Mouse (Mus musculus) urinary bladder, postnatal 4 days (tissue): Measurements from ENCODE around the gene Gm11238.
A peak's percentile ranks its signal among the peaks of the same experiment; 100 is the strongest.
"Not testable (repeated sequence)": the region's sequence is repeated elsewhere in the genome, so short reads cannot be mapped to it uniquely, and the experiment has no call there.

Source experiments
- DNase-seq, 2 experiments: peaks; one replicate each; pipeline ENCODE4 v3.0.0; 2021 to 2022; ENCODE audit warnings: low spot score in 2 of 2

The Gm11238 gene

DNA sequence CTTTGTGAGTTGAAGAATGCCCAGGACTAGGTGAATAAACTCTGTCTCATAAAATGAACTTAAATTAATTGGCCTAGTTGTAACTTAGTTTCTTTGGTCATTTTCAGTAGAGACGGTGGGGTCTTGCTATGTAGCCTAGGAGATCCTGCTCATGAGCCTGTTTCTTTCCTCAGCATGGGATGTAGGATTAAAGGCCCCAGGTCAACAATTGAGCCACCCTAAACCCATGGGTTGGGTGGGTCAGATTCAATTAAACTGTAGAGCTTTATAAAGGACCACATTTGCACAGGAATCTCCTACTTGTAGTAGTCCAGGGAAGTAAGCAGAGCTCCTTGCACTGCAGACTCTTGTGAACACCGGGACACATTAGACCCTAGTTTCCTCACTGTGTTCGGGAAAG lies at the start of gene Gm11238:
Gene Gm11238, plus strand, starts transcription at position 301 of the 400 bp plus-strand sequence.
- DNase-seq = not testable (repeated sequence)

DNA sequence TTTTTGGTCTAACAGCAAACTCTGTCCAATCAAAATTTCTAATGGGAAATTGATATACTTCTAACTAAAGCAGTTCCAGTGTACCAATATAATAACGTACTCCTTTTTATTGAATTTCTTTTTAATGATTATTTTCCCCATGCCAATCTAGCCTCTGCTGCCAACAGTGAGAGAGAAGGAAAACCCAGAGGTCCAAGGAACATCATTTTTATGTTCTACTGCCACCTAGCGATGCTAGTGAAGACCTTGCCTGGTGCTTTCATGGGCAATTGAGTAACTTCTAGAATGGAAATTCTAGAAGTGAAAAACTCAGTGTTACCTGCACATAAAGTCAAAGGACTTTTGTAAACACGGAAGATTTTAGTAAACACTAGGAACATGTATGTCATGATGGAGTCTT lies 8.4 kb upstream of the Gm11238 start:
- DNase-seq = no peak

DNA sequence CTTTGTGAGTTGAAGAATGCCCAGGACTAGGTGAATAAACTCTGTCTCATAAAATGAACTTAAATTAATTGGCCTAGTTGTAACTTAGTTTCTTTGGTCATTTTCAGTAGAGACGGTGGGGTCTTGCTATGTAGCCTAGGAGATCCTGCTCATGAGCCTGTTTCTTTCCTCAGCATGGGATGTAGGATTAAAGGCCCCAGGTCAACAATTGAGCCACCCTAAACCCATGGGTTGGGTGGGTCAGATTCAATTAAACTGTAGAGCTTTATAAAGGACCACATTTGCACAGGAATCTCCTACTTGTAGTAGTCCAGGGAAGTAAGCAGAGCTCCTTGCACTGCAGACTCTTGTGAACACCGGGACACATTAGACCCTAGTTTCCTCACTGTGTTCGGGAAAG lies 15.0 kb downstream of the Gm11238 start, which contains the start of gene Gm11237:
Gene Gm11237, plus strand, starts transcription at position 301 of the 400 bp plus-strand sequence.
- DNase-seq = not testable (repeated sequence)

DNA sequence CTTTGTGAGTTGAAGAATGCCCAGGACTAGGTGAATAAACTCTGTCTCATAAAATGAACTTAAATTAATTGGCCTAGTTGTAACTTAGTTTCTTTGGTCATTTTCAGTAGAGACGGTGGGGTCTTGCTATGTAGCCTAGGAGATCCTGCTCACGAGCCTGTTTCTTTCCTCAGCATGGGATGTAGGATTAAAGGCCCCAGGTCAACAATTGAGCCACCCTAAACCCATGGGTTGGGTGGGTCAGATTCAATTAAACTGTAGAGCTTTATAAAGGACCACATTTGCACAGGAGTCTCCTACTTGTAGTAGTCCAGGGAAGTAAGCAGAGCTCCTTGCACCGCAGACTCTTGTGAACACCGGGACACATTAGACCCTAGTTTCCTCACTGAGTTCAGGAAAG lies 30.1 kb downstream of the Gm11238 start, which contains the start of gene Gm11236:
Gene Gm11236, plus strand, starts transcription at position 301 of the 400 bp plus-strand sequence.
- DNase-seq = not testable (repeated sequence)

DNA sequence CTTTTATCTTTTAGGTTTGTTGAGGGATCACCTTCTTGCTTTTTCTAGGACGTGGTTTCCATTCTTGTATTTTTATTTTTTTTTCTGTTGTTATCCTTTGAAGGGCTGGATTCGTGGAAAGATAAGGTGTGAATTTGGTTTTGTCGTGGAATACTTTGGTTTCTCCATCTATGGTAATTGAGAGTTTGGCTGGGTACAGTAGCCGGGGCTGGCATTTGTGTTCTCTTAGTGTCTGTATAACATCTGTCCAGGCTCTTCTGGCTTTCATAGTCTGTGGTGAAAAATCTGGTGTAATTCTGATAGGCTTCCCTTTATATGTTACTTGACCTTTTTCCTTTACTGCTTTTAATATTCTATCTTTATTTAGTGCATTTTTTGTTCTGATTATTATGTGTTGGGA lies 54.2 kb downstream of the Gm11238 start:
- DNase-seq = peak in 1 of 2 experiments; percentile 52

DNA sequence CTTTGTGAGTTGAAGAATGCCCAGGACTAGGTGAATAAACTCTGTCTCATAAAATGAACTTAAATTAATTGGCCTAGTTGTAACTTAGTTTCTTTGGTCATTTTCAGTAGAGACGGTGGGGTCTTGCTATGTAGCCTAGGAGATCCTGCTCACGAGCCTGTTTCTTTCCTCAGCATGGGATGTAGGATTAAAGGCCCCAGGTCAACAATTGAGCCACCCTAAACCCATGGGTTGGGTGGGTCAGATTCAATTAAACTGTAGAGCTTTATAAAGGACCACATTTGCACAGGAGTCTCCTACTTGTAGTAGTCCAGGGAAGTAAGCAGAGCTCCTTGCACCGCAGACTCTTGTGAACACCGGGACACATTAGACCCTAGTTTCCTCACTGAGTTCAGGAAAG lies 60.4 kb downstream of the Gm11238 start, which contains the start of gene Gm11239:
Gene Gm11239, plus strand, starts transcription at position 301 of the 400 bp plus-strand sequence.
- DNase-seq = not testable (repeated sequence)

DNA sequence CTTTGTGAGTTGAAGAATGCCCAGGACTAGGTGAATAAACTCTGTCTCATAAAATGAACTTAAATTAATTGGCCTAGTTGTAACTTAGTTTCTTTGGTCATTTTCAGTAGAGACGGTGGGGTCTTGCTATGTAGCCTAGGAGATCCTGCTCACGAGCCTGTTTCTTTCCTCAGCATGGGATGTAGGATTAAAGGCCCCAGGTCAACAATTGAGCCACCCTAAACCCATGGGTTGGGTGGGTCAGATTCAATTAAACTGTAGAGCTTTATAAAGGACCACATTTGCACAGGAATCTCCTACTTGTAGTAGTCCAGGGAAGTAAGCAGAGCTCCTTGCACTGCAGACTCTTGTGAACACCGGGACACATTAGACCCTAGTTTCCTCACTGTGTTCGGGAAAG lies 75.5 kb downstream of the Gm11238 start, which contains the start of gene Gm428:
Gene Gm428, plus strand, starts transcription at position 301 of the 400 bp plus-strand sequence.
- DNase-seq = not testable (repeated sequence)
